Mouse (Mus musculus) liver, embryonic 11.5 days (tissue): Measurements from ENCODE around the gene Trim8. TPM values are rescaled to one million over a fixed set of nuclear protein-coding genes. Genes with fewer than 3 reads are reported as not detected.

ENCODE experiments used
- ATAC-seq: fragments of 200-750 bp; cut with Nextera tagmentation; replicated peaks from 2 replicates; pipeline ENCODE4 v1.8.0; 2017; ENCODE audit warnings: moderate number of reproducible peaks, mild to moderate bottlenecking, moderate TSS enrichment, moderate library complexity; ENCODE audit not compliant: low FRiP score
- DNase-seq: peaks from one replicate; pipeline ENCODE4 v3.0.0-alpha.2; 2017; ENCODE audit warnings: low spot score
- H3K27ac ChIP-seq: fragments of 300-500 bp; sonication (generic); 2 replicates; pipeline ENCODE4 v1.5.1; 2014; ENCODE audit warnings: mild to moderate bottlenecking, low read depth, low read length, control low read depth
- H3K27me3 ChIP-seq: fragments of 300-500 bp; sonication (generic); replicated peaks from 2 replicates; pipeline ENCODE4 v1.6.1; 2014; ENCODE audit warnings: low read length, mixed read lengths; ENCODE audit not compliant: control insufficient read depth, insufficient read depth
- H3K36me3 ChIP-seq: fragments of 300-500 bp; sonication (generic); 2 replicates; pipeline ENCODE4 v1.6.1; 2014; ENCODE audit warnings: mild to moderate bottlenecking, low read length, moderate library complexity, mixed read lengths; ENCODE audit not compliant: control insufficient read depth, insufficient read depth
- H3K4me1 ChIP-seq: fragments of 300-500 bp; sonication (generic); replicated peaks from 2 replicates; pipeline ENCODE4 v1.6.1; 2014; ENCODE audit warnings: low read length, mixed read lengths; ENCODE audit not compliant: control insufficient read depth, insufficient read depth
- H3K4me2 ChIP-seq: fragments of 300-500 bp; sonication (generic); 2 replicates; pipeline ENCODE4 v1.6.1; 2014; ENCODE audit warnings: mild to moderate bottlenecking, control low read depth, moderate library complexity
- H3K4me3 ChIP-seq: fragments of 300-500 bp; sonication (generic); 2 replicates; pipeline ENCODE4 v1.5.1; 2014; ENCODE audit warnings: low read depth, low read length, control low read depth
- H3K9ac ChIP-seq: fragments of 300-500 bp; sonication (generic); 2 replicates; pipeline ENCODE4 v1.6.1; 2014; ENCODE audit warnings: low read depth, low read length, control low read depth
- H3K9me3 ChIP-seq: fragments of 300-500 bp; sonication (generic); 2 replicates; pipeline ENCODE4 v1.6.1; 2016; ENCODE audit warnings: low read length, inconsistent platforms, mixed read lengths; ENCODE audit not compliant: control insufficient read depth
- WGBS: fragments of 180-500 bp; shearing (Covaris S2); extraction: QIAGEN DNeasy Blood & Tissue Kit; methylation state at CpG from one replicate; pipeline ENCODE4 v1.1.7; 2014; 5-methylcytosine and 5-hydroxymethylcytosine counted together
- polyA plus RNA-seq: library from polyadenylated mRNA; unstranded; fragments of >200 nt; fragmentation: Nextera tagmentation; extraction: Ambion mirVana; gene quantifications from 2 replicates; pipeline ENCODE4 v1.2.1, GENCODE M21; 2014

Gene Trim8
- polyA plus RNA-seq, 1 experiment from 2014 or later, result 24.1 TPM

DNA sequence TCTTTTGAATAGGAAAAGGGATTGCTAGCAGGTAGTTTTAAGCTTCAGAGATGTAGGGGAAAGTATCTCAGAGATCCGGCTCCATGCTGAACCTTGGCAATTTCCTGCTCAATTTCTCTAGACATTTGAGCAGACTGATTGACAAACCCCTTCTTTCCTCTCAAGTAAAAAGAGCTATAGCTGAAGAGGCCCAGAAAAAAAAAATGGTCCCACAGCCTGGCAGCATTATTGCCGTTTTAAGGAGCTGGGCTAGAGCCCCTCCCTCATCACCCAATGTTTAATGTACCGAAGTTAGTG, 2.0 kb upstream of the Trim8 start:
- no peak for DNase-seq
- peaks cover 2% of the 10 kb centered on the region for H3K36me3 ChIP-seq
- no peaks in the 10 kb centered on the region for H3K9me3 ChIP-seq
- no peaks in the 10 kb centered on the region for H3K27me3 ChIP-seq
- H3K27ac ChIP-seq, result peak overlapping the region; percentile 67
- 4% methylated on average over 3 of the region's 3 CpGs for WGBS
- H3K9ac ChIP-seq, result peak overlapping the region; percentile 56; the same call in 1 of the 2 replicates
- H3K4me3 ChIP-seq, result peak overlapping the region; percentile 97
- no peak for ATAC-seq
- peaks cover 10% of the 10 kb centered on the region for H3K4me1 ChIP-seq
- H3K4me2 ChIP-seq, result peak overlapping the region; percentile 99

DNA sequence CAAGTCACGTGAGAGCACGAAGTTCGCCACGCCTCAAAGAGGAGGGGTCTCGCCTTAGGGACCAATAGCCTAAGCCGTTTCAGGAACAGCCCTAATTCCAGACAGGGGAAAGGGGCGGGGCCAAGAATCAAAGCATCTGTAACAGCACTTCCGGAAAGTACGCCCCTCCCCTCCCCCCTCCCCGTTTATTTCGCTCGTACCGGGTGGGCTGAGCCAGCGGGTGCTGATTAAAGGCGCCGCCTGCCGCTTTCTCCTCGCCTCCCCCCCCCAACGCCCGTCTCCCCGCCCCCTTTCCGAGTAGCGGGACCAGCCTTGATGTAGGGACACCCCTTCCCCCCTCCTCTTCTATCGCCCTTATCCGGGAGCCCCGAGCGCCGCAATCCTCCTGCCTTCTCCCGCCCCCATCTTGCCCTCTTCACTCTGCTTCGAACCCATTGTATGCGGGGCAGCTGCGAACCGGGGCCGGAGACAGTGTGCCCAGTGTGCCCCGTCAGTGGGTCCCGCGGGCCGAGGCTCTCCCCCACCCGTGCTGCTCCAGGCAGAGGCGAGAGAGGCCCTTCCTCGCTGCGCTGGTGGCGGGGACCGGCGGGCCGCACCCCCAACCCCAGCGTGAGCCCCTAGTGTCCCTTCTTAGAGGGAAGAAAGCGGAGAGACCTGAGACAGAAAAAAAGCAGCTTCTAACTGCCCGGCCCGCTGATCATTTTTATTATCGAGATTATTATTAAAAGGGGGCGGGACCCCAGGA, 1.5 kb upstream of the Trim8 start:
- under 1% methylated on average over 43 of the region's 52 CpGs for WGBS
- Histone ChIP-seq H3K36me3 (peaks cover 4% of the 10 kb centered on the region), H3K27ac (peak overlapping the region; percentile 100), H3K4me2 (peak overlapping the region; percentile 99), H3K9me3 (no peaks in the 10 kb centered on the region), H3K27me3 (no peaks in the 10 kb centered on the region), H3K4me1 (peaks cover 15% of the 10 kb centered on the region), H3K9ac (peak overlapping the region; percentile 99), H3K4me3 (peak overlapping the region; percentile 97)
- DNase-seq (peak; percentile 97), ATAC-seq (peak; percentile 72)

DNA sequence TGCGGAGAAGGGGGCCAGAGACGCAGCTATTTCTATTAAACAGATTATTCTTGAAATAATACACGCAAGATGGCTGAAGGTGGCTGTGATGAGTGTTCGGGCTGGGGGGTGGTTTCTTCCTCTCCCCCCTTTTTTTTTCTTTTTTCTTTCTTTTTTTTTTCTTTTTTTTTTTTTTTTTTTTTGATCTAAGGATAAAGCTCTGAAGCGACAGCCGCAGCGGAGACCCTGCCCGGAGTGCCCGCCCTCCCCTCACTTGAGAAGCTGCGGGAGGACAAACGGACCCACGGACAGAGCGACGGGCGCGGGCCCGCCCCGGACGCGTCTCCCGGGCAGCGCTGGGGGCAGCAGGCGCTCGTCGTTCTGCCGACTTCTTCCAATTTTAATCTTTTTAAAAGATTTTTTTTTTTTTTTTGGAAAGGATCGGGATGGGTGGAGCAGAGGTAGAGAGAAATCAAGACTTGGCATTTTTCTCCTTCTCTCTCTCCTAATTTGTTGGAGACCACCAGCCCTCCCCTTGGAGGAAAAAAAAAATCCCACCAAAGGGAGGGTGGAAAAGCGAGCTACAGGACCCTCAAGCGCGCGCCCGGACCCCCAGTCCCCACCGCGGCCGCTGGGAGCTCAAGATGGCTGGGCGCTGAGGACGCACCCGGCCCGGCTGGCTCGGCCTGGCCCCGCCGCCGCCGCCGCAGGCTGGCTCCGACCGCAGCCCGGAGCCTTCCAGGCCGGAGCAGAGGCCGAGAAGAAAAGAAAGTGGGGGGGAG, 741 bp upstream of the Trim8 start:
- H3K4me1 ChIP-seq, result peaks cover 23% of the 10 kb centered on the region
- H3K27me3 ChIP-seq, result no peaks in the 10 kb centered on the region
- peak overlapping the region; percentile 99 for H3K9ac ChIP-seq
- no peaks in the 10 kb centered on the region for H3K9me3 ChIP-seq
- H3K4me2 ChIP-seq, result peak overlapping the region; percentile 99
- peaks cover 10% of the 10 kb centered on the region for H3K36me3 ChIP-seq
- ATAC-seq (no peak), DNase-seq (no peak)
- H3K27ac ChIP-seq, result peak overlapping the region; percentile 100
- peak overlapping the region; percentile 97 for H3K4me3 ChIP-seq
- under 1% methylated on average over 39 of the region's 50 CpGs for WGBS

DNA sequence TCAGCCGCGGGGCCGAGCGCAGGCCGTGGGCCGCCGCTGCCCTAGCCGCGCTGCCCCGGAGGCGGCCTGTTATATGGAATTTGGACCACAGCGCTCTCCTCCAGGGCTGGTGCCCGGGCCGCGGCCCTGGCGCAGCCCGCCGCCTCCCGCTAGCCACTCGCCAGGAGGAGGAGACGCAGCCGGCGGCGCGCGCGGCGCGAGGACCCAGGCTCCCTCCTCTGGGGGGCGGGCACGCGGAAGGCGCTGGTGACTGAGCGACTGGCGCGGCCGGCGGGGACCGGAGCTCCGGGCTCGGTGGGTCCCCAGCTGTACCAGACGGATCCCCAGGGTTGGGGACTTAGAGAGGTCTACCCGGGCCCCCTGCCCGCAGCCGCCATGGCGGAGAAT, 560 bp downstream of the Trim8 start:
- DNase-seq, result peak; percentile 83
- peaks cover 34% of the 10 kb centered on the region for H3K4me1 ChIP-seq
- H3K27me3 ChIP-seq, result no peaks in the 10 kb centered on the region
- no peaks in the 10 kb centered on the region for H3K9me3 ChIP-seq
- peak overlapping the region; percentile 99 for H3K4me2 ChIP-seq
- WGBS, result under 1% methylated on average over 43 of the region's 46 CpGs
- H3K9ac ChIP-seq, result peak overlapping the region; percentile 99
- ATAC-seq, result no peak
- peaks cover 16% of the 10 kb centered on the region for H3K36me3 ChIP-seq
- peak overlapping the region; percentile 100 for H3K27ac ChIP-seq
- H3K4me3 ChIP-seq, result peak overlapping the region; percentile 97

DNA sequence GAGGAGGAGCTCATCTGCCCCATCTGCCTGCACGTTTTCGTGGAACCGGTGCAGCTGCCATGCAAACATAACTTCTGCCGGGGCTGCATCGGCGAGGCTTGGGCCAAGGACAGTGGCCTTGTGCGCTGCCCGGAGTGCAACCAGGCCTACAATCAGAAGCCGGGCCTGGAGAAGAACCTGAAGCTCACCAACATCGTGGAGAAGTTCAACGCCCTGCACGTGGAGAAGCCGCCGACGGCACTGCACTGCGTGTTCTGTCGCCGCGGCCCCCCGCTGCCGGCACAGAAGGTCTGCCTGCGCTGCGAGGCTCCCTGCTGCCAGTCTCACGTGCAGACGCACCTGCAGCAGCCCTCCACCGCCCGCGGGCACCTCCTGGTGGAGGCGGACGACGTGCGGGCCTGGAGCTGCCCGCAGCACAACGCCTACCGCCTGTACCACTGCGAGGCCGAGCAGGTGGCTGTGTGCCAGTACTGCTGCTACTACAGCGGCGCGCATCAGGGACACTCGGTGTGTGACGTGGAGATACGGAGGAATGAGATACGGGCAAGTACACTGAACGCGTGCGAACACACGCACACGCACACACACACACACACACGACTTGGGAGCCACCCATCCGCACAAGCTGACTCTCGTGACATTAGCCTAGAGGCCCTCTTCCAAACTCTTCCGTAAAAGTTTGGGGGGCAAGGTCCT, 1.1 kb downstream of the Trim8 start:
- H3K27me3 ChIP-seq, result no peaks in the 10 kb centered on the region
- peaks cover 19% of the 10 kb centered on the region for H3K36me3 ChIP-seq
- peak overlapping the region; percentile 100 for H3K27ac ChIP-seq
- H3K4me2 ChIP-seq, result peak overlapping the region; percentile 99
- H3K4me1 ChIP-seq, result peaks cover 40% of the 10 kb centered on the region
- WGBS, result 0% methylated on average over 53 of the region's 53 CpGs
- peak overlapping the region; percentile 97 for H3K4me3 ChIP-seq
- ATAC-seq (peak; percentile 22), DNase-seq (peak; percentile 74)
- H3K9me3 ChIP-seq, result no peaks in the 10 kb centered on the region
- peak overlapping the region; percentile 99 for H3K9ac ChIP-seq

DNA sequence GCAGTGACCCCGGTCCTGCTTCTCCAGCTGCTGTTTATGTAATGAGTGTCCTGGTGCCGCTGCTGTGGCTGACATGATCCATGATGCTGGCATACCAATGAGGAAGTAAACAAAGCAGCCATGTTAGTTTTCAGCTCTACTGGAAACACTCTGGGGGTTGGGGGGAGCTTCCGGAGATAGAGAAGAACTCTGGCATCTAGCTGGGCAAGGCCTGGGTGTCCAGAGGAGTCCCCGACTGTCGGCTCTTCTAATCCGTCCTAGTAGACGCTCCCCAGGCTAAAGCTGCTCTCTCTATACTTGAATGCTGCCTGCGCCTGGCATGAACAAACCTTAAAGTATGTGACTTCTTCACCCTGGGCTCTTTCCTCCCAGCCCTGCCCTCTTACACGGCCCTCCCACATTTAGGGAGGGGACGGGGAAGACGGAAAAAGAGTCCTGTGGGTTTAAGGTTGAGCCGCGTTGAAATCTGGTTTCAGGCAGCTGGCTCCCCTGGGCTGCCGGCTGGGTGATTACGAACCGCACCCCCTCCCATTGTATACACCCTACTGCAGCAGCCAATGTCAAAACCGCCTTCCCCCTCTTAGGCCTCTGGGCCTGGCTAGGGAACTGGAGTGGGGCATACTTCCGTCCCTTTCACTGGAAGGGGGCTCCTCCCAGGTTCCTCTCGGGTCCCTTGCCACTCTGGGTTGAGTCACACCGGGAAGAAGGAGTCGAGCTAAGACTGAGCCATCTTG, 2.0 kb downstream of the Trim8 start:
- Histone ChIP-seq H3K9ac (peak overlapping the region; percentile 99), H3K4me3 (peak overlapping the region; percentile 97), H3K27ac (peak overlapping the region; percentile 100), H3K9me3 (no peaks in the 10 kb centered on the region), H3K36me3 (peaks cover 25% of the 10 kb centered on the region), H3K4me1 (peaks cover 49% of the 10 kb centered on the region), H3K27me3 (no peaks in the 10 kb centered on the region), H3K4me2 (peak overlapping the region; percentile 99)
- peak; percentile 83 for DNase-seq
- peak; percentile 72 for ATAC-seq
- 0% methylated on average over 21 of the region's 21 CpGs for WGBS

DNA sequence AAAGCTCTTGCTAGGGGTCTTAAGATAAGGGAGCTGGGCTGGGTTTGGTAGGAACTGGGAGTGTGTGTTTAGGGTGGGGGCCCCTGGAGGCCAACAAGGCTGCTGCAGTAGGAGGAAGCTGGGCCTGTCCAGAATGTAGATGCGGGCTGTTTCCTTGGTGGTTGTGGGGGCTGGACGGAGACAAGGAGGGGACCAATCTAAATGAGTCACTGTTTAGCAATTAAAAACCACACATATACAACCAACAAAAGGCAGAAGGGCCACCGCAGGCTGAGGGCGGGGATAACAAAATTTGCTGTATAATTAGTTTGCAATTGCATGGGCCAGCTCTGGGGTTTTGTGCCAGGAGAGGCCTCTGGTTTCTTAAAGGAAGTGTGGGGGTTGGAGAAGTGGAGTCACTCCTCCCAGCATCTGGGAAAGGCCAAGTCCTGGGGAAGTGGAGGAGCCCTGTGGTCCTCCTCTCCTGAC, 2.6 kb downstream of the Trim8 start:
- Histone ChIP-seq H3K36me3 (peaks cover 29% of the 10 kb centered on the region), H3K4me3 (peak overlapping the region; percentile 97), H3K4me1 (peaks cover 53% of the 10 kb centered on the region), H3K9ac (peak overlapping the region; percentile 99), H3K27ac (peak overlapping the region; percentile 100), H3K9me3 (no peaks in the 10 kb centered on the region), H3K4me2 (peak overlapping the region; percentile 99), H3K27me3 (no peaks in the 10 kb centered on the region)
- DNase-seq (no peak), ATAC-seq (peak; percentile 54)
- whole genome bisulfite sequencing, result 9% methylated on average over 4 of the region's 4 CpGs

DNA sequence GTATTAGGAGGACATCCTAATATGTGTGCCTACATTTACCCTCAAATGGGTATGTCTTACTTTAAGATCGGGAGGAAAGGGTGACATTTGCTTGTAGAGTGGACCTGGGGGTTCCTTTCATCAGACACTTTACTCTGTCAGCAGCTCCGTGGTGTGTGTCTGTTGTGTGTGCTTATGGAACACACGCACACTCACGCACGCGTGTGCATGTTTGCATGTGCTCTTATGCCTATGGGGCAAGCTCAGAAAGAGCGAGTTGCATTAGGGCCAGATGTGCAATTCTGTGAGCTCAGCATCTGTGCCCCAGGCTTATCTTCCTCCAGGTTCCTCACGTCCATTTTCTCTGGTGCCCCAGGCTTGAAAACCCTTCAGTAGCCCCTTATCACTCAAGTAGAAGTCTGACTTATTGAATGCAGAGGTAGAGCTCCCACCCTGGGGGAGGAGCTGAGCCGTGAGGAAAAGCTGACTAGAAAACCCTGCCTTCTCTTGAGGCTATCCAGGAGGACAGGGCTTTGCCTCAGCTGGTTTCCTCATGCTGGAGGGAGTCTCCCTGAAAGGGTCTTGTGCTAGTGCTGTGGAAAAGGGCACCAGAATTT, 3.4 kb downstream of the Trim8 start:
- Histone ChIP-seq H3K36me3 (peaks cover 35% of the 10 kb centered on the region), H3K4me1 (peaks cover 56% of the 10 kb centered on the region), H3K9me3 (no peaks in the 10 kb centered on the region), H3K4me2 (peak overlapping the region; percentile 99), H3K9ac (peak overlapping the region; percentile 99), H3K27me3 (no peaks in the 10 kb centered on the region), H3K4me3 (peak overlapping the region; percentile 97), H3K27ac (peak overlapping the region; percentile 100)
- 49% methylated on average over 9 of the region's 9 CpGs for WGBS
- ATAC-seq (peak; percentile 10; the same call in 1 of the 2 replicates), DNase-seq (no peak)
